Comparison of ENCODE assay signal across 34 mouse cellular contexts in the genomic region with DNA sequence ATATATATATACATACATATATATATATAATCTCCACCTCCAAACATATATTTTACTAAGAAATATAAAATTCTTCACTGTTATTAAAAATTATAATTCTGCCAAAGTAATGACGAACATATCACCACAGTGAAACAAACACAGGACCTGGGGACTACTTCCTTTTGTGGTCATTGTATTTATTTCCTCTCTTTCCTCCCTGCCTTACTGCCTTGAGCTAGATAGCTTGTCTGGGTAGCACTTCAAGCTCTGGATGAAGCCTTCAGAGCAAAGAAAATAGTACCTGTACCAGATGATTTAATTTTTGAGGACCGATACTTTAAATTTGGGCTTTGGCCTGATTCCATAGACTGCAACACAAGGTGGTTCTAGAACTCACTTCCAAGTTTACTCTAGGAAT.
"Had no signal": no experiment of that assay in that cellular context is flagged by ENCODE, and none has a peak within 500 bp of the region (broad histone marks: within the 10 kb centered on the region; RNA-seq: fewer than 3 reads in every experiment).

No protein-coding gene starts in this region.

- H3K27me3 ChIP-seq: heart, embryonic 12.5 days; heart, embryonic 13.5 days; heart, embryonic 15.5 days; hindbrain, embryonic 12.5 days; hindbrain, embryonic 13.5 days; hindbrain, embryonic 15.5 days; intestine, embryonic 15.5 days; kidney, embryonic 15.5 days had no signal

- DNase-seq: heart, postnatal 10 days; heart, postnatal 14 days; heart, postnatal 36 days; heart, postnatal 4 days; kidney, adult 11 months; kidney, adult 18-20 months; kidney, adult 8-10 months; kidney, adult 9 months; kidney, postnatal 10 days; kidney, postnatal 14 days; kidney, postnatal 25 days; kidney, postnatal 36 days; kidney, postnatal 4 days; layer of hippocampus, adult 9-11 months; layer of hippocampus, postnatal 36 days had no signal

- H3K27ac ChIP-seq: heart, embryonic 10.5 days; heart, embryonic 13.5 days; heart, embryonic 15.5 days; hindbrain, embryonic 10.5 days; hindbrain, embryonic 12.5 days; hindbrain, embryonic 13.5 days; hindbrain, embryonic 14.5 days; hindbrain, embryonic 15.5 days; hindbrain, postnatal 0 days; intestine, embryonic 15.5 days; kidney, embryonic 15.5 days; kidney, postnatal 0 days; layer of hippocampus, adult 2 months; left cerebral cortex, adult 2 months had no signal

- H3K4me3 ChIP-seq: heart, embryonic 10.5 days; heart, embryonic 12.5 days; heart, embryonic 13.5 days; heart, embryonic 15.5 days; hindbrain, embryonic 10.5 days; hindbrain, embryonic 12.5 days; hindbrain, embryonic 13.5 days; hindbrain, embryonic 15.5 days; intestine, embryonic 15.5 days; kidney, embryonic 15.5 days; layer of hippocampus, adult 2 months; left cerebral cortex, adult 2 months had no signal

- H3K4me1 ChIP-seq: heart, embryonic 10.5 days; heart, embryonic 12.5 days; heart, embryonic 13.5 days; heart, embryonic 15.5 days; hindbrain, embryonic 10.5 days; hindbrain, embryonic 12.5 days; hindbrain, embryonic 13.5 days; hindbrain, embryonic 15.5 days; intestine, embryonic 15.5 days; kidney, embryonic 15.5 days had no signal

- H3K36me3 ChIP-seq: heart, embryonic 10.5 days; heart, embryonic 12.5 days; heart, embryonic 13.5 days; heart, embryonic 15.5 days; hindbrain, embryonic 10.5 days; hindbrain, embryonic 12.5 days; hindbrain, embryonic 13.5 days; hindbrain, embryonic 15.5 days; intestine, embryonic 15.5 days; kidney, embryonic 15.5 days had no signal

- ATAC-seq: hindbrain, embryonic 16.5 days; hindbrain, postnatal 0 days; inflammation-experienced regulatory T-cells, adult 6 months; intestine, embryonic 15.5 days; intestine, embryonic 16.5 days; intestine, postnatal 0 days had no signal
